Mouse (Mus musculus) erythroblast, embryonic 14.5 days (primary cell): Measurements from ENCODE around the gene Npb.

Source experiments
- GATA1 ChIP-seq: IDR thresholded peaks from 2 replicates; pipeline ENCODE4 v1.6.1; 2012; ENCODE audit warnings: low read length, inconsistent platforms, mixed read lengths
- TAL1 ChIP-seq: IDR thresholded peaks from 3 replicates; pipeline ENCODE4 v1.6.1; 2012; ENCODE audit warnings: low read length, inconsistent platforms, mixed read lengths

DNA sequence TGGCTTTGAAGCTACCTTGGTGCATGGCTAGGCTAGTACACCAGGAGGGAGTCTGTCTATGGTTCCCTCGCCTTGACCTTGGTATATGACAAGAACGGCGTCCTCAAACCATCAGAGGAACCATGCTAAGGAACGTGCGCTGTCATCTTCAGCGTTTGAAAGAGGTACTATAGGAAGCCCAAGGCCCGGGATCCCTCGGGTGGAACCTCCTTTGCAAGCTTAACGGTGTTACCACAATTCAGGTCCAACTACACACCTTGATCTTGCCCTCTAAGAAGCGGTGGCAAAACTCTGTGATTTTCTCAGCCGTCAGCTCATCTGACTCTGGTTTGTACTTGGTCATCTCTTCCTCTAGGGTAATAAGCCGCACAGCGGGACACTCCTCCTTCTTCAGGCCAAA is 45.3 kb upstream of the Npb start:
- TF ChIP-seq GATA1, result no peak
- TF ChIP-seq TAL1, result no peak
